Mouse (Mus musculus): Measurements from ENCODE around the gene Ccdc96. TPM values are rescaled to one million over a fixed set of nuclear protein-coding genes. Genes with fewer than 3 reads are reported as not detected.

Gene Ccdc96
- total RNA-seq, 2 experiments from 2014 or later, result 0.15 to 0.36 TPM

DNA sequence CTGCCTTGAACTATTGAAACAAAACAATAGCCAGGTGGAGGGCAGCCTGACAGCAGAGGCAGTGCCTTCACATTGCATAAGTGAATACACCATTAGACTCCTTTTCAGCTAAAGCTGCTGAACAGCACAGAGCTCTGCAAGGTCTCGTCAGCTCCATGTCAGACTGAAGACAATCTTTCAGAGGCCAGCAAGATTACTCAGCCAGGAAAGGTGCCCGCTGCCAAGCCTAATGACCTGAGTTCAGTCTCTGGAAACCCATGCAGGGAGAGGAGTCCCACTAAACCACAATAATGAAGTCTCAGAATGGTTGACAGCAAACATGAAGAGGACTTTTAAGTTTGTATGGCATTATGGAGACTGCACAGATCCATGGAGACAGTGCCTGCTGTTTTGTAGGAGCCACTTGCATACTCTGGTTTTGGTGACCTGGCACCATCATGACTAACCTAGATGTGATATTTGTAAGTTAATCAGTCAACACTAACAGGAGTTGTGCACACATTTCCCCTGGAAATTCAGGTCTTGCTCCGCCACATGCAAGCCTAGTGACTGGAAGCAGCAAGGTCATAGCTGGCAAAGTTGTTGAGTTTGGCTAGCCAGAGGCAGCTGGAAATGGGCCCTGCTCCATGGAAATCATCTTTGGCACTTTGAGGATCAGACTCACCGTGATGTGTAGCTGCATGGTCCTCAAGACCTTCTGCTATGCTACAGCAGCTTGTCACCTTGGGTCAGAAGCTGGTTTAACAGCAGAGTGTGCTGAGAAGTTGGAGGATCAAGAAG, 11.3 kb upstream of the Ccdc96 start:
- DNase-seq, result peak; percentile 50

DNA sequence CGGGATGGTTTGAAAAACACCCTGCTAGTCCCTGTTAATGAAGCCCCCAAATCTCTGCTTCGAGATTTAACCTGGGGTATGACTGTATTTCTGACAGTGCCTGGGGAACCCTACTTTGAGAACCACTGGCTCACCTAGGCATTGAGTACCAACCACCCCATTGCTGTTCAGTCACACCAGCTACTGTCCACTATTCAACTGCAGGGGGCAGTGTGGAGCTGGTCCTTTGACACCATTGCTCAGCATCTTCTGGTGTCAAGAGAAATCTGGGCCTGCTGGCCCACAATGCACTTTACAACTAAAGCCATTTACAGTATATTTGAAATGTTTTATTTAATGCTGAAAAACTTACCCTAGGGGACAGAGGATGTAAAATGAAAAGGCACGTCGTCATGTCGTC, 10.1 kb upstream of the Ccdc96 start:
- DNase-seq, result peak; percentile 81

DNA sequence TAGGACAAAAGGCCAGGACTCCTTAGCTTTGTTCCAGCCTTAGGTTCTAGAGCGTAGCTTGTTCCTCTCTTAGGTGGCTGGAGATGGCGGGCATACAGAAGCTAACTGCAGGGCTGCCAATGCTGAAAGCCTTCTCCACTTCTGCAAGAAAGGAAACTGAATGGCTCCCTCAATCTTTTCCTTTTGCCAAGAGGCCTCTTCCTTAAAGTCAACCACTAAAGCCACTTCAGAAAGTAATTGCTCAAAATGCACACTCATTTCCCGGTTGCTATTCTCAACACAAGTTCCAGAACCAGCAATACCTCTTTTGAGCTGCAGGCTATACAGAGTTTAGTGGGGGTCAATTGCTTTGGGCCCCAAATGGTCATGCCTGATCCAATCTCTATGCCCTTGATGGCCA, 6.9 kb upstream of the Ccdc96 start:
- DNase-seq, result no peak

DNA sequence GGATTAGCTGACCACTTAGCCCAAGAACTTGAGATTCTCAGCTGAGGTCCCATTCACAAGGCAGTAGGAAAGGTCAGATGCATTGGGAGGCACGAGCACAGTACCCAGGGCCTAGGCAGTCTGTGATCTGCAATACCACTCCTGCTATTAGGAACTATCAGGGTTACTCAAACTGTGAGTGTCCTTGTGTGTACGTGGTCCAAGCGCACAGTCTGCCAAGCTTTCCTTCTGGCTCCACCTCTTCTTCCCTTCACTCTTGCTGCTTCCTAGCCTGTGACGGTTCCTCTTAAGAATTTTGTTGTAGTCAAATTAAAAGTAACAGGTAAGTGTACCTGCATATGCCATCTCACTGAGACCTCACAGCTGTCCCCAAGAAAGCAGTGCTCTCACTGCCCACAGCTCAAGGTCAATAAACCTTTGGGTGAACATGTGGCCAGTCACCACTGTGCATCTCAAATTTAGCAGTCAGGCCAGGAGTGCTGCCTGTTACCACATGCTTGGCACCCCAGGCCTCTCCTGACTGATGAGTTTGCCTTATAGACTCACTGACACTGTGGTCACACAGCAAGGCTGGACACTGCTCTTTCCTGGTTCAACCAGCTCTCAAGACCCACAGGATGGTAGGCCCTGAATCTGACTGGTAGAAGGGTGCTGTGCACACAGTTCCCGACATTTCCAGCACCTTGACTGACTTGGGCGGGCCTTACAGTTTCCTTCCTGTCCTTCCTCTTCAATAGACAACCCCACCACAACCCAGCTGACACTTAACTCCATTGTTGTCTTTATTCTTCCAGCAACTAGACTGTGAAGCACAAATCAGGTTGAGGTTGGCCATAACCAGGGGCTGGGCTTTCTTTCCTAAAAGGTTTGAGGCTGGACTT, 5.6 kb upstream of the Ccdc96 start:
- DNase-seq, result peak; percentile 43

DNA sequence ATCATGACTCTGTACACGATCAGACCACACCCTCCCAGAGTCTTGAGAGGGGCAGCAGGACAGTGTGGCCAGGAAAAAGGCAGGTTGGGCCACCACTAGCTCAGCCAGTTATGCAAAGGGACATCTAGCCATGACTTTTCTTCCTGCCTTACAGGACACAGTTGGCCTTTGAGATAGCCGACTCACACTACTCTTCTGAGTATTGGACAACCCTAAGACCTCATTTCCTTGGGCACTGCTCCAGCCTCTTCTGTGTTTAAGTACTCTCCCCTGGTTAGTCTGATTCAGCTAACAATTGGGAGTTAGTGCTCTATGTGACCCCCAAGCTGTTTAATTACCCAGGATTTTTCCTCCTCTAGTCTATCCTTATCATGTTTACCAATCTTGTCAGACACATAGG, 4.7 kb upstream of the Ccdc96 start:
- no peak for DNase-seq

DNA sequence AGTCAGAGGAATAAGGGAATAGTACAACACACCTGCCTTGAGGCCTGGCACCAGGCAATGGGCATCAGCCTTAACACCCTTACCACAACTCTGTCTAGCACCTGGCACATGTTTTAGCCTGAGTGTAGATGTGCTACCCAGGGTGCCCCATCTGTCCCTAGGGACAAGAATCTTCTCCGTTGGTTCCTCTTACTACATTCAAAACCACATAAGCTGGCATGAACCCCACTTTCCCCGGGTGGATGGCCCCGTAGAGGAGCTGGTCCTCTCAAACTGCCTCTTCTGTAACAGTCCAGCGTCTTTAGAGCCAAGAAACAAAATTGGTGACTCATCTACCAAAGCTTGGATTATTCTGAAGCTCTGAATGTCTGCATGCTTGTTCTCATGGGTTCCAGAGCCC, 4.0 kb upstream of the Ccdc96 start:
- DNase-seq, result no peak

DNA sequence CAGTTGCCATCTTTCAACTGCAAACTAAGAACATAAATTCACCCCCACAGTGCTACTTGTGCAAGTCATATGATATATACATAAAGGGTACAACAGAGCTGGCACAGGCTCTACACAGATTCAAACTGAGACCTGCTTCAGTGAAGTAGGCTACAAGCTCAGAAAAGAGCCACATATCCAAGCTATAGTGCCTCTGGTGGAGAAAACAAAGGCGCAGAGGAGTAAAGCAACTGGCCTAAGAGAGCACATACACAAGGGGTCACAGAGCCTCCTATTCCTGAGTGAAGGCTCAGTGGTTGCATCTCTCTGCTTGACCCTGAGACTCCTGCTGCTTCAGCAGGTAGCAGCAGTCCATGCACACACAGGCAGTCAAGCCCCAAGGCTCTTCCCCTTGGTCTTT, 3.3 kb upstream of the Ccdc96 start:
- no peak for DNase-seq

DNA sequence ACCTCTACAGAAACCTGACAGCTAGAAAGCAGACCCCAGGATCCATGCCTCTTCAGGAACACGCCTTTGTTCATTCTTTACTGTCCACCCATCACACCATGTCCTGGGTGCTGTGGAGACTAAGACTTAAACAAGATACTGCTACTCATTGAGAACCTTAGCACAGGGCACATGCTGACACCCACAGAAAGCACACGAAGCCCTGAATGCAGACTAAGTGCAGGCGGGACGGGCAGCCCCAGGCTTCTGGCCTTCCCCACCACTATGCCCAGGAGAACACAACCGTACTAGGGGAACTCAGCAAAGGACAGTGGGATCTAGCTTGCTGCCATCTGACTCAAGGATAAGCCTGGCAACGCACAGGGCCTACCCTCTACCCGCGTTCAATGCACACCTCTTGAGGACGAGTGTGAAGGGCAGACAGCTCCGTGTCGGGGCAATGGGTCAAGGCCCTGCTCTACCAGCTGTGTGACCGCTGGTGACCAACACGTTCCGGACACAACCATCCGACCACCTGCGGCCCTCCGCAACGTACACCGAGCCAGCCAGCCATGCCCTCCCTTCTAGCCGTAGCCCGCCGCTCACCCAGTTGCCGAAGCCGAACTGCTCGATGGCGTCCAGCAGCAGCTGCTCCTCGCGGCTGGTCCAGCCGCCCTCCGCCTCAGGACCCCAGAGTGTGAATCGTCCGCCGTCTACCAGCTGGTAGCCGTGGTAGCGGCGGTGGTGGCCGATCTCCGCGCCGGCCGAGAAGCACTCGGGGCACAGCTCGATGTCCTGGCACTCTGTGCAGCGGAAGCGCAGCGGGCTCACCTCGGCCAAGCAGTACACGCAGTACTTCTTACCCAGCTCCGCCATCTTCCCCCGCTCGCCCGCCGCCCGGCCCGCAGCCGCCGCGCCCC, 936 bp upstream of the Ccdc96 start:
- DNase-seq, result peak; percentile 52

DNA sequence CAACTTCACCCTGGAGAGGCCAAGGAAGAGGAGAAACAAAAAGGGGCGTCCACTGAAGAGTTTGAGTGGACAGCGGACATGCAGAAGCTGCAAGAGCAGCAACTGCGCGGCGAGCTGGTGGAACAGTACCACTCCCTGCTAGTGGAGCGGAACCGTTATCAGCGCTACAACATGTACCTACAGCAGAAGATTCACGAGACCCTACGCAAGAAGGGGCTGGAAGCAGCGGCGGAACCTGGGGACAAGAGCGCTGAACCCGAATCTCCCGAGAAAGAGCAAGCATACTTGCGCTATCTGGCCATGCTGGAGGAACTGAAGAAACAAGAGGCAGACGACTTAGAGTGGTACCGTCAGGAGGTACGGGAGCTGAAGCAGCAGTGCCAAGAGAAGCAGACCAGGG, 918 bp downstream of the Ccdc96 start:
- no peak for DNase-seq

DNA sequence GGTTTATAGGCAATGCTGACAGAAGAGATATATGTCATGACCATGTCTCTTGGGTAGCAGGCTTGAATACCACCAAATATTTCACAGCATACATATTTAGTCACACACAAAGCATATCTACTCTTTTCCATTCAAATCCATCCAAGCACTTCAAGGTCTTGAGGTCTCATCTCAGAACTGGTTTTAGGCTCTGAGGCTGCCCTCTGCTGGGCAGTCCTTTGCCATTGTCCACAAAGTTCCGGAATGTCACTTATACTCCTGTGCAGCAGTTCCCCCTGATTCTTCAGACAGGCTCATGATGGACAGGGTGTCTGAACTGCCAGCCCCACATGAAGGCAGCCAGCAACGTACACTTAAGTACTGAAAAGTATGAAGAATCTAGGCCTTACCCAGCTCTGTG, 4.8 kb downstream of the Ccdc96 start:
- peak; percentile 71 for DNase-seq

DNA sequence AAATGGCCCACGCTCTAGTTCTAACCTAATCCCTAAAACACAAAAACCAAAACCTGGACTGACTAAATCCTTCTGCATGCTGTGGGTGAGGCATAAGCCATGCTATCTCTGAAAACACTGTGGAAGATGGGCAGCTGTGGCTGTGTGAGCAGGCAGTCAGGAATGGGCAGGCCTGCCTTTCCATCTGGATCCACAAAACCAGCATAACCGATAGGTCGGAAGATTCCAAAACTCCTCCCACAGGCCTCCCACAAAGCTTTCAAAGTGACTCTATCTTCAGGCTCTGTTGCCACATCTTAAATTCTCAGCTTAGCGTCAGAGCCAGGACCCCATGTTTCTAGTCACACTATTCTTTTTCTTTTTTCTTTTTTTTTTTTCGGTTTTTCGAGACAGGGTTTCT, 9.5 kb downstream of the Ccdc96 start:
- DNase-seq, result no peak

DNA sequence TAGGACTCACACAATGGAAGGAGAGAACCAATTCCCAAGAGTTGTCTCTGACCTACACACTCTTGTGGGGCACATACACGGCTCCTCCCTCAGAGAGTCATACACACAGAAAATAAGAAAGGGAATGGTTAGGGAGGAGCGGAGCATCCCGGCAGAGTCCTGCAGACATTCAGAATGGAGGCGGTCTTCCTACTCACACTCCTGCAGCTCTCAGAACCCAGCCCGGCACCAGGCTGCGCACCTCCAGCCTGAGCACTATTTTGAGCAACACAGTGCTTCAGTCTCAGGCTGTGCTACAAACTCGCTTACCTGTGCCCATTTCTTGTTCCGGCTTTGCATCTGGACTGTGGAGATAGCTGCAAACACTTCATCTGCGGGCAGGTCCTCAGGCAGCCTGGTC, 10.3 kb downstream of the Ccdc96 start:
- no peak for DNase-seq

DNA sequence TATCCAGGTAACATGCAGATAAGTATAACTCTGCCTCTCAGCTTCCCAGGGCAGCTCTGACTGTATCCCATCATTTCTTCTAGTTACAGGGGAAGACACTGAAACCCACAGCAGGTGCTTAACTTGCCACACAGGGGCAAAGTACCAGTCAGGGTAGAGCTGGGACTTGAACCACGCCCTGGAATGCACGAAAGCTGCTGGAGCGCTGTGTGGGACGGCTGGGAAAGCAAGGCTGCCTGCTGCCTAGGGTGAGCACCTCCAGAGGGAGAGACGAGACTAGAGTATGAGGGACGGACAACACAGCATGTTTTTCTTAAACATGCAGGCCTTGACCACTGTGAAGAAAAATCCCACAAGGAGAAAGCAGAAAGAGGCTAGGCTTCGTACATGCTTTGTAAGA, 20.8 kb downstream of the Ccdc96 start:
- DNase-seq, result no peak

DNA sequence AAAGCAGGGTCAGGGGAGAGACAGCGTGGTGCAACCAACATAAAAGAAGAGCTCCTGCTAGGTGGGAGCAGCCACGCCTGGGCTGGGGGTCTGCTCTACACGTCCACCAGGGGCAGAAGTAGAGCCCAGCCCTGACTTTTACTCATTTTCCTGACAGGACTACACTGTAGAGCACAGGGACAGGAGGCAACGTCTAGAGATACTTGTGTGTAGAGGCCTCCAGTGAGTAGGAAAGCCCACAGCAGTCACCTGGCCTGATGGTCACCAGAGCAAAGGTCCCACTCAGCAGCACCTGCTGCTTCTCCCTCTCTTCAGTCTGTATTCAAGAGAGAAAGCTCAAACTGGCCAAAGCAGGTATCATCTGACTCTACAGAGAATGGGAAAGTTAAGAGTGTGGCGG, 21.3 kb downstream of the Ccdc96 start:
- no peak for DNase-seq

DNA sequence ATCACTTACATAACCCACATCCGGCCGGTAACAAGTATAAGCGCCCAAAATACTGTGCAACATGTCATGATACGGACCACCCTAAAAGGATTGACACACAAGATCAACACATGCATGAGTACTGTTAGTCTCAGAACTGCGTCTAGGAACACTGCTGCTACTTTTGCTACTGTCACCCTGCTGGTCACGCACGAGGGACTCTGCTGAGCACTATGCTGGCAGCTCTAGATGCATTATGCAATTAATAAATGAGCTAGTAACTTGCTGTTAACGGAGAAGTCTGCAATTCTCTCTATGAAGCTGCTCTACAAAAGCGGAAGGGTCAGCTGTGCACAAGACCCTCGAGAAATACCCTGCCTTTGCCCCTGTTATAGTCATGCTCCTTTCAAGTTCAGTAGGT, 24.0 kb downstream of the Ccdc96 start:
- DNase-seq, result no peak

DNA sequence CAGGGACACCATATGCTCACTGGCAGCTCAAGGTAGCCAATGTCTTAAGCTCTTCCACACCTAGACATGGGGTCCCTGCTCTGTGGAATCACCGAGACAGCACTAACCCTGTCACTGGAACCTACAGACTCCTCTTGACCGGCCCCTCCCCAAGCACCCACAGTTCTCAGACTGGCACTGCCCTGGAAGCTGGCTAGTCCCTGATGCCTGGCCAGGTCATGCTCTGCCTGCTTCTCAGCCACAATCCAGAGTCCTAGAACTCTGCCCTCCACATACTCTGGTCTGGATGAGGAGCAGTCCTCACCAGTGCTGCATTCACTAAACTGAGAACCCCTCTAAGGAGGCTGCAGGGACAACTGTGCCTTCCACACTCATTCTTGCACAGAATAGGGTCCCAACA, 26.6 kb downstream of the Ccdc96 start:
- no peak for DNase-seq

DNA sequence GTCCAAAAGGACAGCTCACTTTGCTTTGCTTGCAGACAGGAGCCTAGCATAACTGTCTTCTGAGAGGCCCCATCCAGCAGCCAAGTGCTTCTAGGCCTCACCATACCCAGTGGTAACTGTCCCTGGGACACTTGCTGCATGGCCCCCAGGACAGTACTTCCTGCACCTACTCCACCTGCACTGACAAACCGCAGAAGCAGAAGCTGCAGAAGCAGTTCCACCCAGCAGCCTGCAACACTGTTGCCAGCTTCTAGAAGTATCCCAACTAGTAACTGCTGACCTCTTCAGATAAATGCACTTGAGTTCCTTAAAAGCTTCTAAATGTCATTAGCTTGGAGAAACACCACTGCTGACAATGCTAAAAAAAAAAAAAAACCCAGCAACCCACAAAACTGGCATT, 30.7 kb downstream of the Ccdc96 start:
- DNase-seq, result no peak

DNA sequence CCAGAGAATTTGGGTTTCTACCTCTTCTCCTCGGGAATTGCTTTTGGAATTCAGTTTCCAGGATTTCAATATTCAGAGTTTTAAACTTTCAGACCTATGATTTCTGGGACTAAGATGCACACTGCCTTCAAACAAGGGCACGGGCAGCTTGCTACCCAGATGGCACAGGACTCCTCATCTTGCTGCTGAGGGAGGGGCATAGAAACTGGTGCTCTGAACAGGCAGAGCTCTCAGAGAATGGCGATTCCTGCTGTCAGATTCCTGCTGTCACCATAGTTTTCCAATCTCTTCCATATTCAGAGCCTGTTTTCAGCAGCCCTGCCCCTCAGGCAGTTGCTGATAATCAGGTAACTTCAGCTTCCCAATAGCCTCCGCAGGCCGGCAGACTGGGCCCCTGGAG, 31.2 kb downstream of the Ccdc96 start:
- DNase-seq, result no peak

DNA sequence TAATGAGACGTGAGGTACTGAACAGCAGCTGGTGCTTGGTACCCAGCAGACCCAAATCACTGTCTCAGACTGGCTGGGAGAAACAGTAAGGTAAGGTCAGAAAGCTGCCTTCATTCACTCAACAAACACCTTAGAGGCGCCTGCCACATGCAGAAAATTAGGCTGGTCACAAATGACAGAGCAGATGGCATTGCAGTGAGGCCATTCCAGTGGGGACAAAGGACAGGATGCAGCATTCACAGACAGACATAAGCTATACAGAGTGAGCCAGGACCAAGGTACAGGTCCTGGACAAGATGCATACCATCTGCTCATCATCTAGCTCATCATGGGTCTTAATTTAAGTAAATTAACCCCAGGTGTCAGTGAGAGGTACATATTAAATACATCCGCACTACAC, 33.2 kb downstream of the Ccdc96 start:
- DNase-seq, result no peak

DNA sequence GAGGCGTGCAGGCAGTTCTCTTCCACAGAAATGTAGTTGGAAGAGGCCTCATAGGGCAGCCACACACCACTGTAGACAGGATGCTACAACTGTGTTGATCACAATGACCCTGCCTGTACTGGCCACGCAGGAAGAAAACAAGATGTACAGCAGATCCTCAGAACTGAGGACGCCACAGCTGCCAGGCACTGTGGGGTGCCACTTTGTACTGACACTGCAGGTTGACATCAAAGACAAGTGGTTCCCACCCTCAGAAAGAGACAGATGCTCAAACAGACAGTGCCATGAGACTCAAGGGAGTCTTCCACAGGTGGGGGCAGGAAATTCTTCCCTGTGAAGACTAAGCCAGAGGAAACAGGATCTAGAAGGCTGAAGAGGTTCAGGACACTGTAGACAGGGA, 35.4 kb downstream of the Ccdc96 start:
- DNase-seq, result no peak

DNA sequence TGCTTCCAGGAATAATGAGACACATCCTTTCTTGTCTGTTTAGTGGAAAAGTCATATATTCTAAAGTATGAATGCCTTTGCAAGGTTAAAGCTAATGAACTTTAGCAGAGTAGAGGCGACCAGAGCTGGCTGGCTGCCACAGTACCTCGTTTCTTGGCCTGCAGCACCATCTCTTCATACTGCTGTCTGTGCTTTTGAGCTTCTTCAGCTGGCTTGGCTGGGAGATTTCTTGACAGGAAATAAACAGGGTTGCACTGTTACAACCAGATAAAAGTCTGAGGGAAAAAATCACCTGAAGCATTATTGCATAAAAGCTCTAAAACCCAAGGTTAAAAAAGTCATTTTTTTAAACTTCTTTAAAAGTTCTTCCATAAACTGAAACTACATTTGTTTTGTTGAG, 38.4 kb downstream of the Ccdc96 start:
- DNase-seq, result peak; percentile 38

DNA sequence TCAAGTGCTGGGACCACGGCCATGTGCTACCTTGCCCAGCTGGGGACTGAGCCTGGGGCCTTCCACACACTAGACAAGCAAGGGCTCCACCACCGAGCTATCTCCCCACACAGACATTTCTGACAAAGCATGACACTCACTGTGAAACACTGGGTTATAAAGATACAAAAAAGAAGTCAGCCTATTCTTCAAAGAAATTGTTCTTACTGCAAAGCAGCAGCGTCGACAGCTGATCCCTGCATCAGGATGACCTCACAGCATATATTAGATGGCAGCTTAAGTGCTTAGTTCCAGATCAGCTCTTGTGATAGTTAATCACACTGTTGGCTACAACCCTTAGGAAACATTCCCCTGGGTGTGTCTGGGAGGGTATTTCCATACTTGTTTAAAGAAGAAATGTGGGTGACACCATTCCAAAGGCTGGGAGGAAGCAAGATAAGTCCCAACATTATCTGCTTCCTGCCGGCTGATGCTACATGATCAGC, 38.9 kb downstream of the Ccdc96 start:
- DNase-seq, result no peak

DNA sequence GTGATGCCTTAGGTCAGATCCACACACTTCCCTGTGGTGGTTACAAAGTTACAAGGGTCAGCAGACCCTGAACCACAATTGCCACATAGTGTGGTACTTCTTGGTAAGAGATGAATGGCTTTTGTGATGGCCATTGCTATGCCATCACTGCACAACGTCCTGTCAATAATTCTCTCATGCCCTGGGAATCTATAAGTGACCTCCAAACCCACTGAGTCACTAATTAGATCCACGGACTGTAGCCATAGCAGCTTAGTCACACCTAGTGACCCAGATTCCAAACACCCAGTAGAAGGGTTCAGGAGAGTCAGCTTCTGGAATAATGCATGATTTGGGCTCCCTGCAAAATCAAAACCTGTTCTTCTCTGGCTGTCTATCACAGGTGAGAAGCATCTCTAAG, 40.8 kb downstream of the Ccdc96 start:
- no peak for DNase-seq
